Mouse (Mus musculus) liver, embryonic 15.5 days (tissue): Measurements from ENCODE around the gene Itga2b. TPM values are rescaled to one million over a fixed set of nuclear protein-coding genes. Genes with fewer than 3 reads are reported as not detected.

Experiments used
- ATAC-seq: fragments of 200-750 bp; cut with Nextera tagmentation; 2 replicates; pipeline ENCODE4 v1.8.0; 2017; ENCODE audit warnings: moderate number of reproducible peaks, mild to moderate bottlenecking, moderate library complexity; ENCODE audit not compliant: insufficient read depth
- H3K27ac ChIP-seq: fragments of 300-500 bp; sonication (generic); replicated peaks from 2 replicates; pipeline ENCODE4 v1.5.1; 2015; ENCODE audit warnings: mild to moderate bottlenecking, inconsistent platforms
- H3K27me3 ChIP-seq: fragments of 300-500 bp; sonication (generic); 2 replicates; pipeline ENCODE4 v1.6.1; 2015; ENCODE audit warnings: mild to moderate bottlenecking, inconsistent platforms
- H3K36me3 ChIP-seq: fragments of 300-500 bp; sonication (generic); replicated peaks from 2 replicates; pipeline ENCODE4 v1.6.1; 2015; ENCODE audit warnings: moderate library complexity, mild to moderate bottlenecking, inconsistent platforms
- H3K4me1 ChIP-seq: fragments of 300-500 bp; sonication (generic); replicated peaks from 2 replicates; pipeline ENCODE4 v1.6.1; 2015; ENCODE audit warnings: inconsistent platforms
- H3K4me2 ChIP-seq: fragments of 300-500 bp; sonication (generic); 2 replicates; pipeline ENCODE4 v1.6.1; 2015; ENCODE audit warnings: moderate library complexity, mild to moderate bottlenecking, inconsistent platforms
- H3K4me3 ChIP-seq: fragments of 300-500 bp; sonication (generic); replicated peaks from 2 replicates; pipeline ENCODE4 v1.5.1; 2015; ENCODE audit warnings: mild to moderate bottlenecking, inconsistent platforms
- H3K9ac ChIP-seq: fragments of 300-500 bp; sonication (generic); 2 replicates; pipeline ENCODE4 v1.6.1; 2015; ENCODE audit warnings: moderate library complexity, mild to moderate bottlenecking, inconsistent platforms
- H3K9me3 ChIP-seq: fragments of 300-500 bp; sonication (generic); replicated peaks from 2 replicates; pipeline ENCODE4 v1.6.1; 2016; ENCODE audit warnings: inconsistent platforms
- WGBS: fragments of 180-500 bp; shearing (Covaris S2); methylation state at CpG from one replicate; pipeline ENCODE4 v1.1.7; 2015; ENCODE audit warnings: mixed read lengths; ENCODE audit not compliant: insufficient replicate concordance; 5-methylcytosine and 5-hydroxymethylcytosine counted together
- polyA plus RNA-seq: library from polyadenylated mRNA; unstranded; fragments of >200 nt; fragmentation: Nextera tagmentation; extraction: Ambion mirVana; gene quantifications from 2 replicates; pipeline ENCODE4 v1.2.1, GENCODE M21; 2015

Gene Itga2b
- 26.9 and 35.1 TPM in 2 replicates for polyA plus RNA-seq

GRCm38 (mm10) chr11:102469648-102470357, at the start of gene Itga2b:
Gene Itga2b (minus strand): TSS chr11:102470122.
- WGBS = 12% methylated on average over 11 of the region's 11 CpGs
- Histone ChIP-seq H3K9ac (no peak within 1 kb of the TSS), H3K4me2 (peak within 1 kb of the TSS; percentile 50), H3K27me3 (peaks cover 6% of the 10 kb centered on the region; the same call in 1 of the 2 replicates), H3K4me3 (no peak within 1 kb of the TSS), H3K36me3 (no peaks in the 10 kb centered on the region; the same call in 1 of the 2 replicates), H3K9me3 (no peaks in the 10 kb centered on the region), H3K4me1 (peaks cover 59% of the 10 kb centered on the region), H3K27ac (peak within 1 kb of the TSS; percentile 59)
- peak; percentile 60 for ATAC-seq

DNA sequence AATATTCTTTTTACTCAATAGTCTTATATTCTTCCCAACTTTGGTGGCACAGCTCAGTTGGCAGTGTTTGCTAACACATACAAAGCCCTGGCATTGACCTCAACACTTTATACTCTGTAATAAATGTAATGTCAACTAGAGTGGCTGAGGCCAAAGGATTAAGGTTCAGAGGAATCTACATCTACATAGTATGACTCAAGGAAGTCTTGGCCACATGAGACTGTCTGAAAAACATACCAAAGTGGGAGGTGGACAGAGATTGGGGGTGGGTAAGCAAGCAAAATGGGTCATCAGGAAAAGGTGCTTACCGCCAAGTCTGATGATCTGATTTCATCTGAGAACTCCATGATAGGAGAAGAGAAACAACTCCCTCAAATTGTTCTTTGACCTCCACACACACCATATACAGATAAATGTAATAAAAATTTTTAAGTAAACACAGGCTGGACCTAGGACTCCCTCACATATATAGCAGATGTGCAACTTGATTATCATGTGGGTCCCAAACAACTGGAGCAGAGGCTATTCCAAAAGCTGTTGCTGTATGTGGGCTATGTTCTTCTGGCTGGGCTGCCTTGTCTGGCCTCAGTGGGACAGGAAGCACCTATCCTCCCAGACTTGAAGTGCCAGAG, 45.0 kb upstream of the Itga2b start:
- no peak for ATAC-seq
- 90% methylated on average over 1 of the region's 1 CpGs for WGBS
- Histone ChIP-seq H3K4me3 (no peak overlapping the region), H3K27me3 (no peaks in the 10 kb centered on the region), H3K27ac (no peak overlapping the region), H3K36me3 (peaks cover 44% of the 10 kb centered on the region), H3K4me2 (no peak overlapping the region), H3K9me3 (no peaks in the 10 kb centered on the region), H3K4me1 (no peaks in the 10 kb centered on the region), H3K9ac (no peak overlapping the region)

DNA sequence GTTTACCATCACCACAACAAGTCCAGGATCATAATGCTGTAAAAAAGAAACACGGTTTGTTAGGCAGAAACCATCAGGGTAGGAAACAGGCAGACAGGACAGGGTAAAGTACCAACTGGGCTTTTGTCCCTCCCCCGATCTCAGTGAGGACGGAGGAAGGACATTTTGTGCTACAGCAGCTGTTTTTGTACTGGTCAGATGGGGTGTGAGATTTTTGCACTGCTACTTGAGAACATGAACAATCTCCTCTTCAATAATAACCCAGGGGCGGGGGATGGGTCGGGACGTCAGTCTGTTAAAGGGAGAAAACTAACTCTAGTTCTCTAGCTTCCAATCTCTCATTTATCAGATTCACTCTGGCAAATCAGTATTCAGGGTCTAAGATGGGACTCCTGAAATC, 40.3 kb upstream of the Itga2b start:
- H3K9me3 ChIP-seq = no peaks in the 10 kb centered on the region
- no peak overlapping the region for H3K27ac ChIP-seq
- no peak overlapping the region for H3K4me2 ChIP-seq
- H3K36me3 ChIP-seq = peaks cover 48% of the 10 kb centered on the region
- no peak overlapping the region for H3K4me3 ChIP-seq
- ATAC-seq = no peak
- no peak overlapping the region for H3K9ac ChIP-seq
- no peaks in the 10 kb centered on the region for H3K27me3 ChIP-seq
- WGBS = 79% methylated on average over 6 of the region's 6 CpGs
- no peaks in the 10 kb centered on the region for H3K4me1 ChIP-seq

GRCm38 (mm10) chr11:102496732-102497131, 26.8 kb upstream of the Itga2b start:
- no peaks in the 10 kb centered on the region for H3K27me3 ChIP-seq
- H3K9me3 ChIP-seq = no peaks in the 10 kb centered on the region
- no peak for ATAC-seq
- H3K36me3 ChIP-seq = peaks cover 66% of the 10 kb centered on the region
- no peak overlapping the region for H3K9ac ChIP-seq
- peaks cover 7% of the 10 kb centered on the region for H3K4me1 ChIP-seq
- no peak overlapping the region for H3K4me2 ChIP-seq
- 60% methylated on average over 2 of the region's 2 CpGs for WGBS
- H3K4me3 ChIP-seq = no peak overlapping the region
- no peak overlapping the region for H3K27ac ChIP-seq

- Histone ChIP-seq H3K4me3 (no peak overlapping the region), H3K9ac (no peak overlapping the region), H3K4me2 (no peak overlapping the region), H3K27me3 (no peaks in the 10 kb centered on the region), H3K9me3 (no peaks in the 10 kb centered on the region), H3K36me3 (peaks cover 61% of the 10 kb centered on the region), H3K27ac (no peak overlapping the region), H3K4me1 (peaks cover 7% of the 10 kb centered on the region)
- no peak for ATAC-seq
- WGBS = 88% methylated on average over 2 of the region's 2 CpGs
Observed at GRCm38 (mm10) chr11:102496206-102496605, 26.3 kb upstream of the Itga2b start.

GRCm38 (mm10) chr11:102495742-102496141, 25.8 kb upstream of the Itga2b start:
- Histone ChIP-seq H3K4me2 (no peak overlapping the region), H3K9me3 (no peaks in the 10 kb centered on the region), H3K4me1 (peaks cover 7% of the 10 kb centered on the region), H3K27me3 (no peaks in the 10 kb centered on the region), H3K27ac (no peak overlapping the region), H3K9ac (no peak overlapping the region), H3K4me3 (no peak overlapping the region), H3K36me3 (peaks cover 57% of the 10 kb centered on the region)
- ATAC-seq = no peak
- 94% methylated on average over 5 of the region's 5 CpGs for WGBS

- no peak overlapping the region for H3K9ac ChIP-seq
- H3K4me2 ChIP-seq = no peak overlapping the region
- no peak for ATAC-seq
- H3K27me3 ChIP-seq = no peaks in the 10 kb centered on the region
- no peak overlapping the region for H3K4me3 ChIP-seq
- peaks cover 7% of the 10 kb centered on the region for H3K4me1 ChIP-seq
- no peaks in the 10 kb centered on the region for H3K9me3 ChIP-seq
- H3K27ac ChIP-seq = no peak overlapping the region
- peaks cover 52% of the 10 kb centered on the region for H3K36me3 ChIP-seq
- WGBS = 88% methylated on average over 6 of the region's 6 CpGs
Observed at GRCm38 (mm10) chr11:102495114-102495513, 25.2 kb upstream of the Itga2b start.

DNA sequence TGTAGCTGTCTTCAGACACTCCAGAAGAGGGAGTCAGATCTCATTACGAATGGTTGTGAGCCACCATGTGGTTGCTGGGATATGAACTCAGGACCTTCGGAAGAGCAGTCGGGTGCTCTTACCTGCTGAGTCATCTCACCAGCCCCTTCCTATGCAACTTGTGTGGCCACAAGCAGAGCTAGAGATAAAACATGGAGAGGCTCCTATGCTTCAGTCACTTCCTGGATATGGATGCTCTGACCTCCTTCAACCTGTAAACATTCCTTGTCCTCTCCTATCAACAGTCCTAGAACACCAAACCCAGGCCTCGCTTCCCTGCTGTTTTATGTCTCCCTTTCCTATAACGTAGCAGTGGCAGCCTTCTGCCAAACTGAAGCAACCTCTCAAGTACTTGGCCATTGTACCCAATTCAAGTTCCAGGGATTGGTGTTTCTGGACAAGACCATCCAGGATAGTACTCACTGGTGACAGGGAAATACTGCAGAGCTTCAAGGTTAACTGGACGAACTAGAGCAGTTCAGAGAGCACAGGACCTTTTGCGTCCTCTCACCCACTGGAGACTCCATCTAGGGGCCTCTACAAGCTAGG, 24.2 kb upstream of the Itga2b start:
- no peak overlapping the region for H3K4me3 ChIP-seq
- H3K27me3 ChIP-seq = no peaks in the 10 kb centered on the region
- H3K9me3 ChIP-seq = no peaks in the 10 kb centered on the region
- 66% methylated on average over 7 of the region's 7 CpGs for WGBS
- peaks cover 43% of the 10 kb centered on the region for H3K36me3 ChIP-seq
- no peak overlapping the region for H3K4me2 ChIP-seq
- no peak overlapping the region for H3K27ac ChIP-seq
- ATAC-seq = no peak
- no peak overlapping the region for H3K9ac ChIP-seq
- H3K4me1 ChIP-seq = peaks cover 7% of the 10 kb centered on the region

DNA sequence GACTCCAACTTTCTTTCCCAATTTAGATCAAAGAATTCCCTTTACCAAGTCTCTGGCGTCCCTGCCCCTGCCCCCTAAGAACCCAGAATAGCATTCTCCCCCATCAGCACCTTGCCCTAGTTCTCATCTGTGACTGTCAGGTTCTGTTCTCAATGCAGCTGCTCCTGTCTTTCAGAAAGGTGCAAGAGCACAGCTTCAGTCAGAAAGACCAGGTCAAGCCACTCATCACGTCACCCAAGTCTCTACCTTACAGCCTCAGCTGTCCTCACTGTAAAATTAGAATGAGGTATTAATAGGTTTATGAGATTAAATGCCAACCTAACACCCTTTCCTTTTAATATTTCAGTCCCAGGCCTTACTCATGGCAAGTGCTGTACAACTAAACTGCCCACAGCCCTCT, 23.3 kb upstream of the Itga2b start:
- Histone ChIP-seq H3K27me3 (no peaks in the 10 kb centered on the region), H3K36me3 (peaks cover 34% of the 10 kb centered on the region)
- 82% methylated on average over 2 of the region's 2 CpGs for WGBS

DNA sequence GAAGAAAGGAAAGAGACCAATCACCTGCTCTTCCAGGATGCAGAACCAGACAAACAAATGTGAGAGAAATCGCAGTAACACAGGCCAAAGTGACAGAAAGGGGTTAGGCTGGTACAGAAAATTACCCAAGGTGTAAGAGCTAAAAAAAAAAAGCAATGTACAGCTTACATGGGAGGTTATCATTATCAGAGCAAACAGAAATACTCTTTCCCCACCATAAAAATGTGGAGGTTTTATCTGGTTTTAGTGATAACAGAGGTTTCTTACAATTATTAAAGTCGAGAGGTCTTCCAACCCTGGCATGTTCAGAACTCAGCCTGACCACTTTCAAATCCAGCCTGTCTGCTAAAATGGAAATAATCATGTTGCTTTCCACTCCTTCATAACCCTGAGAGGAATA, 18.0 kb upstream of the Itga2b start:
- Histone ChIP-seq H3K4me1 (peaks cover 13% of the 10 kb centered on the region; the same call in 1 of the 2 replicates), H3K4me3 (no peak overlapping the region), H3K36me3 (peaks cover 43% of the 10 kb centered on the region), H3K27me3 (no peaks in the 10 kb centered on the region), H3K4me2 (no peak overlapping the region), H3K27ac (no peak overlapping the region), H3K9me3 (no peaks in the 10 kb centered on the region), H3K9ac (no peak overlapping the region)
- 33% methylated on average over 2 of the region's 2 CpGs for WGBS
- no peak for ATAC-seq

More for the DNA sequence above, 23.3 kb upstream of the Itga2b start:
- Histone ChIP-seq H3K4me2 (no peak overlapping the region), H3K4me3 (no peak overlapping the region), H3K4me1 (peaks cover 9% of the 10 kb centered on the region), H3K27ac (no peak overlapping the region), H3K9ac (no peak overlapping the region), H3K9me3 (no peaks in the 10 kb centered on the region)
- no peak for ATAC-seq

DNA sequence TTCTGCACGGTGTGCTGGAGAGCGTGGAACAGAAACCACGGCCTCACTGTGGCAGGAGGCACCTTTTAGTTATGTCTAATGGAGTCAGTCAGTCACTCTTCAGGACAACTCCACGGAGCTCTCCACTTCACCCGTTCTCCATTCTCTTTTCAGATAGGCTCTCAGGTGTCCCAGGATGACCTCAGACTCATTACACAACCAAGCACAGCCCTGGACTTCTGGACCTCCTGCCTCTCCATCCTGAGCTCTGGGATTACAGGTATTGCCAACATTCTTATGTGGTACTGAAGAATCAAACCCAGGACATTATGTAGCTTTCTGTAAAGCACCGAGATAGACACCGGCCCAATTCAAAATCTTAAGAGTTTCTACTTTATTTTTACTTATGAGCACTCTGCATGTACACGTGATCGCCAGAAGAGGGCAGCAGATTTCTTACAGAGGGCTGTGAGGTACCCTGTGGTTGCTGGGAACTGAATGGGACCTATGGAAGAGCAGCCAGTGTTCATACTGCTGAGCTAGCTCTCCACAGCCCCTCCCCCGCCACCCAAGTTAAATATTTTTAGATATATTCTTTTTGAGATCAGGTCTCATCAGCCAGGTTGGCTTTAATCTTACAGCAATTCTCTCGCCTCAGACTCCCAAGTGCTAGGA, 16.9 kb upstream of the Itga2b start:
- H3K4me3 ChIP-seq = no peak overlapping the region
- no peak overlapping the region for H3K27ac ChIP-seq
- peaks cover 45% of the 10 kb centered on the region for H3K36me3 ChIP-seq
- 57% methylated on average over 11 of the region's 11 CpGs for WGBS
- H3K4me1 ChIP-seq = peaks cover 13% of the 10 kb centered on the region; the same call in 1 of the 2 replicates
- ATAC-seq = 0 out of 2 replicates have a peak, but pooled peaks have one; percentile 42
- H3K9me3 ChIP-seq = no peaks in the 10 kb centered on the region
- no peaks in the 10 kb centered on the region for H3K27me3 ChIP-seq
- H3K9ac ChIP-seq = no peak overlapping the region
- no peak overlapping the region for H3K4me2 ChIP-seq
